Mouse (Mus musculus) midbrain, embryonic 15.5 days (tissue): ENCODE results near the gene Zswim1. TPM values are rescaled to one million over a fixed set of nuclear protein-coding genes. Genes with fewer than 3 reads are reported as not detected.
"Not testable (repeated sequence)": the region's sequence is repeated elsewhere in the genome, so short reads cannot be mapped to it uniquely, and the experiment has no call there.

Experiments used
- ATAC-seq: fragments of 200-750 bp; cut with Nextera tagmentation; replicated peaks from 2 replicates; pipeline ENCODE4 v1.8.0; 2017; ENCODE audit warnings: moderate TSS enrichment
- H3K27ac ChIP-seq: fragments of 300-500 bp; sonication (generic); 2 replicates; pipeline ENCODE4 v1.5.1; 2015; ENCODE audit warnings: mild to moderate bottlenecking, inconsistent platforms
- H3K27me3 ChIP-seq: fragments of 300-500 bp; sonication (generic); replicated peaks from 2 replicates; pipeline ENCODE4 v1.6.1; 2015; ENCODE audit warnings: inconsistent platforms
- H3K36me3 ChIP-seq: fragments of 300-500 bp; sonication (generic); replicated peaks from 2 replicates; pipeline ENCODE4 v1.6.1; 2015; ENCODE audit warnings: inconsistent platforms
- H3K4me1 ChIP-seq: fragments of 300-500 bp; sonication (generic); 2 replicates; pipeline ENCODE4 v1.6.1; 2015; ENCODE audit warnings: inconsistent platforms
- H3K4me2 ChIP-seq: fragments of 300-500 bp; sonication (generic); 2 replicates; pipeline ENCODE4 v1.6.1; 2015; ENCODE audit warnings: inconsistent platforms, mild to moderate bottlenecking, moderate library complexity
- H3K4me3 ChIP-seq: fragments of 300-500 bp; sonication (generic); 2 replicates; pipeline ENCODE4 v1.5.1; 2015; ENCODE audit warnings: mild to moderate bottlenecking, inconsistent platforms
- H3K9ac ChIP-seq: fragments of 300-500 bp; sonication (generic); 2 replicates; pipeline ENCODE4 v1.6.1; 2015; ENCODE audit warnings: mild to moderate bottlenecking, inconsistent platforms
- H3K9me3 ChIP-seq: fragments of 300-500 bp; sonication (generic); 2 replicates; pipeline ENCODE4 v1.6.1; 2016; ENCODE audit warnings: inconsistent platforms
- WGBS: fragments of 180-500 bp; shearing (Covaris S2); methylation state at CpG from one replicate; pipeline ENCODE4 v1.1.7; 2015; ENCODE audit warnings: mixed read lengths; 5-methylcytosine and 5-hydroxymethylcytosine counted together
- polyA plus RNA-seq: library from polyadenylated mRNA; unstranded; fragments of >200 nt; fragmentation: Nextera tagmentation; extraction: Ambion mirVana; gene quantifications from 2 replicates; pipeline ENCODE4 v1.2.1, GENCODE M21; 2015

Zswim1 gene
- polyA plus RNA-seq, 1 experiment from 2014 or later = 28.3 TPM

DNA sequence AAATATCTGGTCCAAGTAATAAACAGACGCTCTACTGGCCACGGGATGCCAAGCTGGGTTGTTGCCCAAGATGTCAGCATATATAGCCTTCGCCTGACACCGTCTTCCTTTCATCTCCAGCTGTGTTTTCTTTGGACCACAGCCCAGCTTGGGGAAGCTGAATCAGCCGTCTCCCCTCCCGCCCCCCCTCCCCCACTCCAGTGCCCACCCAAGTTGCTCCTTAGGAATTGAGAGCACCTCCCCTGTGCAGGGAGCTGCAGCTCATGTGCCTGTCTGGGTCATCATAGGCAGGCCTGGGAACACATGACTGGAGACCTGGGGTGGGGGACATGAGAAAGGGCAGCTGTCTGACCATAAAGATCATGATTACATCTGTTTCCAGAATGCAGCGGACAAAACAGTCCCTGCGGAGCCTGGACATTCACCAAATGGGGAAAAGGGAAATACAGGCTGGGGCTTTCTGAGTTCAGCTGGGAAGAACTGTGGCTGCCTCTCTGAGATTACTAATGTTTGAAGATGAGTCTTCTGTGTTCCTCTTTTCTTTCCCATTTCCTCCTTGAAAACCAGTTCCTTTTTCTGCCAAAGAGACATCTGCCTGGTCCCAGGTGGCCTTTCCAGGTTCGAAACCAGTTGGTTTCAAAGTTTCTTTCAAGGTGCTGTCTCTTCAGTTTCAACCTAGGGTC, 39.8 kb downstream of the Zswim1 start:
- Histone ChIP-seq H3K4me3 (no peak overlapping the region), H3K27ac (peak overlapping the region; percentile 42; the same call in 1 of the 2 replicates), H3K4me2 (no peak overlapping the region), H3K9me3 (no peaks in the 10 kb centered on the region), H3K36me3 (no peaks in the 10 kb centered on the region), H3K9ac (no peak overlapping the region), H3K4me1 (peaks cover 9% of the 10 kb centered on the region), H3K27me3 (peaks cover 23% of the 10 kb centered on the region)
- 42% methylated on average over 9 of the region's 9 CpGs for WGBS
- ATAC-seq = no peak

GRCm38 (mm10) chr2:164863411-164863810, 40.9 kb downstream of the Zswim1 start:
- 91% methylated on average over 9 of the region's 9 CpGs for WGBS
- not testable (repeated sequence) for ATAC-seq, H3K36me3 ChIP-seq, H3K4me2 ChIP-seq, H3K9me3 ChIP-seq, H3K9ac ChIP-seq, H3K27ac ChIP-seq, H3K4me3 ChIP-seq, H3K4me1 ChIP-seq
- peaks cover 12% of the 10 kb centered on the region for H3K27me3 ChIP-seq

DNA sequence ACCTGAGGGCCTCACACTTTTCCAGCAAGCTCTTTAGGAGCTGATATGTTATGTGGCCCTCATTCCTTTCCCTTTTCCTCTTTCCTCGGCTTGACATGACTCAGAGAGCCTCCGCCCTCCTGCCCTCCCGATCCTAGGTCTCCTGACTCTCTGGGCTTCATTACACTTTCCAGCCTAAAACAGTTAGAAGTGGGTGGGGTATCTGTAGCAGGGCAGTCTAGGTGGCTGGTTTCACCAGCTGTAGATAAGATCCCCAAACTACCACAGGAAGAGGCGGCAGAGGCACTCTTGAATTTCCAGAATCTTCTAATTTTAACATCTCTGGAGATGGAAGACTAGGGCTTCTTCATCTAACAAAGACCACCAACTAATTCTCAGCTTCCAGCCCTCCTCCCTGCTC, 42.1 kb downstream of the Zswim1 start:
- WGBS = 92% methylated on average over 4 of the region's 4 CpGs
- H3K9me3 ChIP-seq = no peaks in the 10 kb centered on the region
- ATAC-seq = no peak
- no peaks in the 10 kb centered on the region for H3K36me3 ChIP-seq
- peaks cover 6% of the 10 kb centered on the region; the same call in 1 of the 2 replicates for H3K27me3 ChIP-seq
- H3K27ac ChIP-seq = no peak overlapping the region
- no peak overlapping the region for H3K4me3 ChIP-seq
- no peak overlapping the region for H3K9ac ChIP-seq
- H3K4me1 ChIP-seq = no peaks in the 10 kb centered on the region
- no peak overlapping the region for H3K4me2 ChIP-seq

DNA sequence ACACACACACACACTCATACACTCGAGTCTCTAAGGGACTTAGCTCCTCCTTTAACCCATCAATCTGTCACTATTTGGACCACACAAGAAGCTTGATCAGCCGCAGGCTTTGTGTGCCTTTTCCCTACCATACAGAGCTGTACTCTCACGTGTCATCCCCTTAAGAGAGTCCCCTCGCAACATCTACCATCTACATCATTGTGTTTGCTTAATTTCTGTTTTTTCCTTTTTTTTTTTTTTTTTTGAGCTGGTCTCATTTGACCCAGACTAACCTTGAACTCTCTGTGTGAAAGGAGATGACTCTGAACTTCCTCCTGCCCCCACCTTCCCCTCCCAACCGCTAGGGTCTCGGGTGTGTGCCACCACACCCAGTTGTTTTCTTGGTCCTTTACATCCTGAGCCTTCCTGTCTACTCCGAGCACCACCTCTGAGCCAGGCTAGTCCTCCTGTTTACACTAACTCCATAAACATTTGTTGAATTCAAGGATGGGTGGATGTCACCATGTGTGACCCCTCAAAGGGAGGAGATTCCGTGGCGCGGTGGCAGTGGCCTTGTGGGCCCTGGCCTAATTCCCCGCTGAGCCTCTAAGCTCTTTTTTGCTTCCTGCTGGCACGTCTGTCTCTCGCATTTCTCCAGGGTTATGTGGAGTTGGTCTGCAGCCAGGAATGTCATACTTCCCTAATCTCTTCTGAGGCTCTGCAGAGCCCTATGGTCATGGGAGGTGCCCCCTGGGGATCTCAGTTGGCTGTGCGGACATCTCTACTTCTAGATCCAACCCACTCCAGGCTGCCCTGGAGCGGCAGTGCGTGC, 44.5 kb downstream of the Zswim1 start:
- H3K9me3 ChIP-seq = no peaks in the 10 kb centered on the region
- H3K9ac ChIP-seq = no peak overlapping the region
- no peaks in the 10 kb centered on the region for H3K27me3 ChIP-seq
- H3K27ac ChIP-seq = no peak overlapping the region
- H3K4me1 ChIP-seq = no peaks in the 10 kb centered on the region
- H3K4me3 ChIP-seq = no peak overlapping the region
- 68% methylated on average over 16 of the region's 16 CpGs for WGBS
- H3K36me3 ChIP-seq = no peaks in the 10 kb centered on the region
- H3K4me2 ChIP-seq = no peak overlapping the region
- no peak for ATAC-seq

- Histone ChIP-seq H3K27me3 (no peaks in the 10 kb centered on the region), H3K9me3 (no peaks in the 10 kb centered on the region), H3K4me3 (no peak overlapping the region), H3K4me1 (no peaks in the 10 kb centered on the region), H3K4me2 (no peak overlapping the region), H3K36me3 (no peaks in the 10 kb centered on the region), H3K27ac (no peak overlapping the region), H3K9ac (no peak overlapping the region)
- no peak for ATAC-seq
- WGBS = 90% methylated on average over 7 of the region's 7 CpGs
Observed at GRCm38 (mm10) chr2:164867566-164867965, 45.1 kb downstream of the Zswim1 start.

DNA sequence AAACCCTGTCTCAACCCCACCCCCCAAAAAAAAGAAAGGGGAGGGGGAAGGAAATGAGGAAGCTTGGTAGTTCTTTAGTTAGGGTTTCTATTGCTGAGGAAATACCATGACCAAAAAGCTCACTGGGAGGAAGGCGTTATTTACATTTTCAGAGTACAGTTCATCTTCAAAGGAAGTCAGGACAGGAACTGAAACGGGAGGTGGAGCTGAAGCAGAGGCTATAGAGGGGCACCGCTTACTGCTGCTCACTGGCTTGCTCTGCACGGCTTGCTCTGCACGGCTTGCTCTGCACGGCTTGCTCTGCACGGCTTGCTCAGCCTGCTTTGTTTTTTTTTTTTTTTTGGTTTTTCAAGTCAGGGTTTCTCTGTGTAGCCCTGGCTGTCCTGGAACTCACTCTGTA, 46.0 kb downstream of the Zswim1 start:
- Histone ChIP-seq H3K4me2 (no peak overlapping the region), H3K4me1 (no peaks in the 10 kb centered on the region), H3K9ac (no peak overlapping the region), H3K4me3 (no peak overlapping the region), H3K27ac (no peak overlapping the region), H3K36me3 (no peaks in the 10 kb centered on the region), H3K27me3 (no peaks in the 10 kb centered on the region), H3K9me3 (no peaks in the 10 kb centered on the region)
- no peak for ATAC-seq
- 76% methylated on average over 7 of the region's 7 CpGs for WGBS

DNA sequence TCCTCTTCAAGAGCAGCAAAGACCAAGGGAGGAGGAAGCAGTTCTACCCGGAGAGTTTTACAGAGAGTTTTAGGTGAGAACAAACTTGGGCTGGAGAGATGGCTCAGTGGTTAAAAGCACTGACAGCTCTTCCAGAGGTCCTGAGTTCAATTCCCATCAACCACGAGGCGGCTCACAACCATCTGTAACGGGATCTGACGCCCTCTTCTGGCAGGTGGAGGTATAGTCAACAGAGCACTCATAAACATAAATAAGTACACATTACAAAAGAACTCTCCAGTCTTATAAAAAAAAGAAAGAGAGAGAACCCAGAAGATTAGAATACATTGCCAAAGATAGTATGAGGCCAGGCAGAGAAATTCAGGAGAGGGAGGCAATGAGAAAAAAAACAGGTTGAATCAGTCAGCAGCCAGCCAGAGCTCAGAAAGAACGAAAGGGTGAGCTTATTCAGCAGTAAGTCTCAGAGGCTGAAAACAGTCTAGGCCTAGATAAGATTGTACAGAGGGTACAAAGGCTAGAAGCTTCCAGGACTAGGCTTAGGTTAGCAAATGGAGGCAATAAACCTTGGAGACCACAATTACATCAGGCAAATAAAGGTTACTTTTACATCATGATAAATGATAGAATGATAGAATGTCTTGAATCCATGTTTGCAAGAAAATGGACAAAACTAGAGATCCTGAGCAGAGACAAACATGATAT, 49.3 kb downstream of the Zswim1 start:
- H3K4me1 ChIP-seq = no peaks in the 10 kb centered on the region
- H3K4me2 ChIP-seq = no peak overlapping the region
- ATAC-seq = no peak
- no peak overlapping the region for H3K9ac ChIP-seq
- no peak overlapping the region for H3K4me3 ChIP-seq
- WGBS = 66% methylated on average over 6 of the region's 6 CpGs
- no peak overlapping the region for H3K27ac ChIP-seq
- no peaks in the 10 kb centered on the region for H3K27me3 ChIP-seq
- no peaks in the 10 kb centered on the region for H3K9me3 ChIP-seq
- H3K36me3 ChIP-seq = no peaks in the 10 kb centered on the region

DNA sequence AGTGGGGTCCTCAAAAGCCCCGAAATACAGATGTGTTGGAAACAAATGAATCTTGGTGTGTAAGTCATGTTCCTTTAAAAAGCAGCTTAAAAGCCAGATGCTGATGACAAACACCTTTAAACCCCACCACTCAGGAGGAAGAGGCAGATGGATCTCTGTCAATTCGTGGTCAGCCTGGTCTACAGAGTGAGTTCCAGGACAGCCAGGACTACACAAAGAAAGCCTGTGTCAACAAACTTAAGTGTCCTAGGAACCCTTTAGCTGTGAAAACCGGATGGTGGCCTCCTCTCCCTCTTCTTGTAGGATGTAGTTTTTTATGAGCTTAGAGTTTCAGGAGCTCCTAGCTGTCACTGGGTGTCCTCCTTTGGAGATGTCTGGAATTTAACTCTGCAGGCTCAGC, 51.1 kb downstream of the Zswim1 start:
- 66% methylated on average over 3 of the region's 3 CpGs for WGBS
- H3K4me1 ChIP-seq = peaks cover 13% of the 10 kb centered on the region
- H3K9me3 ChIP-seq = no peaks in the 10 kb centered on the region
- no peak overlapping the region for H3K9ac ChIP-seq
- H3K4me3 ChIP-seq = no peak overlapping the region
- H3K27me3 ChIP-seq = no peaks in the 10 kb centered on the region
- ATAC-seq = no peak
- 0 out of 2 replicates have a peak overlapping the region, but pooled peaks have one; percentile 0 for H3K27ac ChIP-seq
- H3K36me3 ChIP-seq = no peaks in the 10 kb centered on the region
- H3K4me2 ChIP-seq = no peak overlapping the region

- 0 out of 2 replicates have a peak overlapping the region, but pooled peaks have one; percentile 0 for H3K27ac ChIP-seq
Observed at GRCm38 (mm10) chr2:164874239-164874769, 51.8 kb downstream of the Zswim1 start.

DNA sequence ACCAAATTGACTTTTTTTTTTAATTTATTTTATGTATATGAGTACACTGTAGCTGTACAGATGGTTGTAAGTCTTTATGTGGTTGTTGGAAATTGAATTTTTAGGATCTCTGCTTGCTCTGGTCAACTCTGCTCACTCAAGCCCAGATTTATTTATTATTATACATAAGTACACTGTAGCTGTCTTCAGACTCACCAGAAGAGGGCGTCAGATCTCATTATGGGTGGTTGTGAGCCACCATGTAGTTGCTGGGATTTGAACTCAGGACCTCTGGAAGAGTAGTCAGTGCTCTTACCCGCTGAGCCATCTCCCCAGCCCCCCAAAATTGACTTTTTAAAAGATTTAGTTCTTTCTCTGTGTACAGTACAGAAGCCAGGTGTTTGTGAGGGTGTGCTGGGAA, 53.2 kb downstream of the Zswim1 start:
- WGBS = 55% methylated on average over 2 of the region's 2 CpGs
- H3K9me3 ChIP-seq = not testable (repeated sequence)

More at GRCm38 (mm10) chr2:164874239-164874769, 51.8 kb downstream of the Zswim1 start:
- Histone ChIP-seq H3K9me3 (no peaks in the 10 kb centered on the region), H3K4me1 (peaks cover 13% of the 10 kb centered on the region), H3K4me2 (no peak overlapping the region), H3K9ac (no peak overlapping the region), H3K36me3 (no peaks in the 10 kb centered on the region), H3K27me3 (no peaks in the 10 kb centered on the region), H3K4me3 (no peak overlapping the region)
- ATAC-seq = no peak
- 39% methylated on average over 1 of the region's 1 CpGs for WGBS

More for the DNA sequence above, 53.2 kb downstream of the Zswim1 start:
- peaks cover 20% of the 10 kb centered on the region for H3K4me1 ChIP-seq
- H3K27me3 ChIP-seq, H3K4me2 ChIP-seq, H3K36me3 ChIP-seq, ATAC-seq, H3K4me3 ChIP-seq, H3K27ac ChIP-seq, H3K9ac ChIP-seq: not testable (repeated sequence)
